Mouse (Mus musculus) CH12.LX (cell line): ENCODE measurements around the gene Rec114. TPM values are rescaled to one million over a fixed set of nuclear protein-coding genes. Genes with fewer than 3 reads are reported as not detected.

Experiments used
- DNase-seq: peaks from one replicate; pipeline ENCODE4 v3.0.0-alpha.2; 2013; ENCODE audit errors: extremely low read depth
- H3K27ac ChIP-seq: 2 replicates; pipeline ENCODE4 v1.5.1; 2012; ENCODE audit warnings: low read depth, mild to moderate bottlenecking, control low read depth, moderate library complexity; ENCODE audit not compliant: insufficient read depth
- H3K27me3 ChIP-seq: replicated peaks from 2 replicates; pipeline ENCODE3; 2012; ENCODE audit warnings: inconsistent platforms
- H3K36me3 ChIP-seq, 2 experiments: replicated peaks in 1 of 2; 2 replicates each; pipeline versions ENCODE3 to v1.6.1; 2012; ENCODE audit warnings: inconsistent platforms in 1 of 2, low read length in 1 of 2, mild to moderate bottlenecking in 1 of 2, mixed read lengths in 1 of 2, moderate library complexity in 1 of 2; ENCODE audit not compliant: control insufficient read depth in 1 of 2, insufficient read depth in 1 of 2
- H3K4me1 ChIP-seq, 2 experiments: 2 replicates each; pipeline ENCODE4 v1.6.1; 2012; ENCODE audit warnings: inconsistent platforms in 1 of 2, moderate library complexity in 1 of 2; ENCODE audit not compliant: insufficient read depth in 2 of 2, control insufficient read depth in 1 of 2
- H3K4me2 ChIP-seq: 2 replicates; pipeline ENCODE4 v1.6.1; 2012; ENCODE audit warnings: low read depth, mild to moderate bottlenecking, control low read depth; ENCODE audit not compliant: poor library complexity, insufficient read depth, severe bottlenecking
- H3K4me3 ChIP-seq, 3 experiments: fragments of 150-350 bp in 1 of 3; sonication (generic) in 1 of 3; replicated peaks in 1 of 3; 2 replicates each; pipeline versions ENCODE3 to v1.5.1; 2011 to 2012; ENCODE audit warnings: low read depth in 2 of 3, low read length in 2 of 3, mild to moderate bottlenecking in 2 of 3, moderate library complexity in 2 of 3, control low read depth in 1 of 3, improper control_type of control experiment in 1 of 3, inconsistent platforms in 1 of 3, mixed read lengths in 1 of 3; ENCODE audit not compliant: poor library complexity in 1 of 3
- H3K79me2 ChIP-seq: replicated peaks from 2 replicates; pipeline ENCODE4 v1.6.1; 2012; ENCODE audit warnings: mild to moderate bottlenecking, moderate library complexity; ENCODE audit not compliant: control insufficient read depth, poor library complexity, insufficient read depth, severe bottlenecking; ENCODE audit errors: extremely low read depth
- H3K9ac ChIP-seq: 2 replicates; pipeline ENCODE4 v1.6.1; 2012; ENCODE audit warnings: low read depth, mild to moderate bottlenecking, control low read depth, moderate library complexity; ENCODE audit not compliant: insufficient read depth
- H3K9me3 ChIP-seq: replicated peaks from 2 replicates; pipeline ENCODE3; 2012; ENCODE audit warnings: low read length, inconsistent platforms, mixed read lengths
- CHD1 ChIP-seq: IDR thresholded peaks from 2 replicates; pipeline ENCODE4 v1.6.1; 2012; ENCODE audit warnings: low read depth, low read length, improper control_type of control experiment, inconsistent platforms
- CTCF ChIP-seq, 2 experiments: IDR thresholded peaks in 1 of 2; conservative IDR thresholded peaks in 1 of 2; 2 replicates each; pipeline ENCODE4 v1.5.1; 2011 to 2012; ENCODE audit warnings: low read depth in 2 of 2, low read length in 2 of 2, improper control_type of control experiment in 1 of 2, inconsistent platforms in 1 of 2, mild to moderate bottlenecking in 1 of 2, moderate library complexity in 1 of 2
- ELF1 ChIP-seq: IDR thresholded peaks from 2 replicates; pipeline ENCODE4 v1.6.1; 2014; ENCODE audit warnings: low read depth, mild to moderate bottlenecking, inconsistent platforms, low read length, improper control_type of control experiment
- HCFC1 ChIP-seq: IDR thresholded peaks from 2 replicates; pipeline ENCODE4 v1.6.1; 2012; ENCODE audit warnings: low read depth, mild to moderate bottlenecking, inconsistent platforms, low read length, improper control_type of control experiment
- MAX ChIP-seq: IDR thresholded peaks from 2 replicates; pipeline ENCODE4 v1.6.1; 2011; ENCODE audit warnings: low read length, improper control_type of control experiment
- MAZ ChIP-seq: IDR thresholded peaks from 2 replicates; pipeline ENCODE4 v1.6.1; 2012; ENCODE audit warnings: low read depth, mild to moderate bottlenecking, inconsistent platforms, low read length, improper control_type of control experiment, moderate library complexity
- MEF2A ChIP-seq: IDR thresholded peaks from 2 replicates; pipeline ENCODE4 v1.6.1; 2014; ENCODE audit warnings: low read depth, mild to moderate bottlenecking, inconsistent platforms, low read length, improper control_type of control experiment, borderline replicate concordance
- MXI1 ChIP-seq: IDR thresholded peaks from 2 replicates; pipeline ENCODE4 v1.6.1; 2011; ENCODE audit warnings: mild to moderate bottlenecking, low read depth, low read length, improper control_type of control experiment
- NRF1 ChIP-seq: IDR thresholded peaks from 2 replicates; pipeline ENCODE4 v1.6.1; 2014; ENCODE audit warnings: low read depth, mild to moderate bottlenecking, inconsistent platforms, low read length, improper control_type of control experiment, moderate library complexity
- PAX5 ChIP-seq: IDR thresholded peaks from 2 replicates; pipeline ENCODE4 v1.6.1; 2012; ENCODE audit warnings: low read length, inconsistent platforms, mixed read lengths
- POLR2AphosphoS2 ChIP-seq: IDR thresholded peaks from 2 replicates; pipeline ENCODE4 v1.6.1; 2011; ENCODE audit warnings: low read depth, low read length, improper control_type of control experiment
- RAD21 ChIP-seq: IDR thresholded peaks from 2 replicates; pipeline ENCODE4 v1.6.1; 2011; ENCODE audit warnings: low read depth, mild to moderate bottlenecking, low read length, improper control_type of control experiment, moderate library complexity
- SMC3 ChIP-seq: IDR thresholded peaks from 2 replicates; pipeline ENCODE4 v1.6.1; 2011; ENCODE audit warnings: low read depth, low read length, improper control_type of control experiment
- TBP ChIP-seq: conservative IDR thresholded peaks from 2 replicates; pipeline ENCODE4 v1.6.1; 2011; ENCODE audit warnings: low read depth, low read length, improper control_type of control experiment
- USF1 ChIP-seq: IDR thresholded peaks from 2 replicates; pipeline ENCODE4 v1.6.1; 2014; ENCODE audit warnings: low read depth, mild to moderate bottlenecking, inconsistent platforms, low read length, improper control_type of control experiment
- ZC3H11A ChIP-seq: IDR thresholded peaks from 2 replicates; pipeline ENCODE4 v1.6.1; 2012; ENCODE audit warnings: low read depth, mild to moderate bottlenecking, inconsistent platforms, low read length, improper control_type of control experiment
- ZKSCAN1 ChIP-seq: IDR thresholded peaks from 2 replicates; pipeline ENCODE4 v1.6.1; 2012; ENCODE audit warnings: low read depth, inconsistent platforms, low read length, improper control_type of control experiment, borderline replicate concordance
- dilution Hi-C: fragments of 300-500 bp; cut with MboI; formaldehyde crosslinking; loops from 2 replicates; pipeline ENCODE4 v1.14.3; 2020; ENCODE audit warnings: low sequenced_read_pairs; ENCODE audit not compliant: extremely low pct_unique_long_range_greater_than_20kb, extremely low pct_ligation_motif_present
- in situ Hi-C: fragments of 300-500 bp; cut with MboI; formaldehyde crosslinking; loops from 3 replicates; pipeline ENCODE4 v1.14.3; 2019; ENCODE audit warnings: low sequenced_read_pairs, low pct_ligation_motif_present, low pct_unique_long_range_greater_than_20kb, mixed read lengths
- polyA plus RNA-seq: library from polyadenylated mRNA; unstranded; fragments of >175 nt; gene quantifications from 2 replicates; pipeline ENCODE4 v1.2.1, GENCODE M21; 2012; ENCODE audit warnings: low read depth; ENCODE audit not compliant: insufficient read length
- total RNA-seq, 2 experiments: library from RNA; depleted of rRNA; stranded (reverse); fragments of 300-350 nt in 1 of 2; fragments of >200 nt in 1 of 2; gene quantifications; 2 replicates each; pipeline ENCODE4 v1.2.3; 2012 to 2014

The Rec114 gene
- total and polyA plus RNA-seq, 3 experiments, result 0.69 TPM; not detected in 2

GRCm38 (mm10) chr9:58698486-58698885 lies 45.3 kb downstream of the Rec114 start:
- Histone ChIP-seq H3K4me2 (no peak overlapping the region), H3K36me3 (no peaks in the 10 kb centered on the region), H3K27me3 (no peaks in the 10 kb centered on the region), H3K4me3 (no peak overlapping the region), H3K79me2 (no peaks in the 10 kb centered on the region), H3K9me3 (peaks cover 2% of the 10 kb centered on the region), H3K9ac (no peak overlapping the region), H3K4me1 (no peaks in the 10 kb centered on the region), H3K27ac (no peak overlapping the region)
- TF ChIP-seq MAX (no peak), HCFC1 (no peak), NRF1 (no peak), USF1 (no peak), MXI1 (no peak)
- dilution Hi-C loops, result no loop called here
- DNase-seq, result no peak
- in situ Hi-C loops, result no loop called here

- Histone ChIP-seq H3K4me2 (no peak overlapping the region), H3K4me1 (peaks cover 2 to 6% of the 10 kb centered on the region in 2 experiments; a peak in 2 of 4 replicates), H3K79me2 (no peaks in the 10 kb centered on the region), H3K36me3 (no peaks in the 10 kb centered on the region), H3K4me3 (no peak overlapping the region), H3K27ac (no peak overlapping the region), H3K27me3 (no peaks in the 10 kb centered on the region), H3K9ac (no peak overlapping the region), H3K9me3 (peaks cover 2% of the 10 kb centered on the region)
- in situ Hi-C loops, result no loop called here
- no peak for TF ChIP-seq RAD21
- no peak for TF ChIP-seq ZKSCAN1
- no peak for TF ChIP-seq POLR2AphosphoS2
- no peak for TF ChIP-seq MEF2A
- no peak for TF ChIP-seq USF1
- no peak for TF ChIP-seq MXI1
- no peak for TF ChIP-seq PAX5
- no peak for TF ChIP-seq ELF1
- dilution Hi-C loops, result no loop called here
- no peak for DNase-seq
These were observed 52.3 kb downstream of the Rec114 start for GRCm38 (mm10) chr9:58691471-58691870.

- Histone ChIP-seq H3K9ac (no peak overlapping the region), H3K27me3 (no peaks in the 10 kb centered on the region), H3K79me2 (no peaks in the 10 kb centered on the region), H3K4me1 (peaks cover 2 to 6% of the 10 kb centered on the region in 2 experiments; a peak in 2 of 4 replicates), H3K9me3 (peaks cover 2% of the 10 kb centered on the region), H3K36me3 (no peaks in the 10 kb centered on the region), H3K4me2 (no peak overlapping the region), H3K4me3 (no peak overlapping the region), H3K27ac (no peak overlapping the region)
- DNase-seq, result no peak
- TF ChIP-seq HCFC1 (no peak), CHD1 (no peak), ZC3H11A (no peak), MAZ (no peak), MEF2A (no peak), CTCF (conservative IDR thresholded peaks at IDR 0.05 in 1 of 2, IDR thresholded peaks at IDR 0.05 in 1 of 2; ENCODE audit: low read depth in 2 of 2, low read length in 2 of 2) (no peak), TBP (no peak), SMC3 (no peak)
- dilution Hi-C loops, result no loop called here
- in situ Hi-C loops, result no loop called here
These were observed 53.1 kb downstream of the Rec114 start for GRCm38 (mm10) chr9:58690701-58691100.
